Mouse (Mus musculus) G1E (cell line): Measurements from ENCODE around the gene Sorbs1. TPM values are rescaled to one million over a fixed set of nuclear protein-coding genes. Genes with fewer than 3 reads are reported as not detected.

Experiments
- ATAC-seq: 2 replicates; pipeline ENCODE4 v1.8.0; 2016; ENCODE audit warnings: mild to moderate bottlenecking; ENCODE audit not compliant: insufficient number of reproducible peaks, poor library complexity, low FRiP score, severe bottlenecking; ENCODE audit errors: extremely low read depth
- DNase-seq: peaks from one replicate; pipeline ENCODE4 v3.0.0; 2012; ENCODE audit warnings: low spot score
- H3K27me3 ChIP-seq: 2 replicates; pipeline ENCODE4 v1.6.1; 2012; ENCODE audit warnings: mild to moderate bottlenecking, low read length, inconsistent platforms; ENCODE audit not compliant: insufficient read depth
- H3K36me3 ChIP-seq: replicated peaks from 2 replicates; pipeline ENCODE3; 2012; ENCODE audit warnings: mild to moderate bottlenecking, inconsistent platforms
- H3K4me1 ChIP-seq: 2 replicates; pipeline ENCODE4 v1.6.1; 2012; ENCODE audit warnings: low read depth, low read length, inconsistent platforms, mixed read lengths; ENCODE audit not compliant: insufficient read depth
- H3K4me3 ChIP-seq: 2 replicates; pipeline ENCODE4 v1.5.1; 2012; ENCODE audit warnings: low read depth, mild to moderate bottlenecking, inconsistent platforms, low read length, moderate library complexity, mixed read lengths
- H3K9me3 ChIP-seq: replicated peaks from 2 replicates; pipeline ENCODE4 v1.6.1; 2012; ENCODE audit warnings: inconsistent platforms
- CTCF ChIP-seq: IDR thresholded peaks from 2 replicates; pipeline ENCODE4 v1.5.1; 2012; ENCODE audit warnings: low read depth, low read length, inconsistent platforms, mixed read lengths
- GATA1 ChIP-seq: IDR thresholded peaks from 2 replicates; pipeline ENCODE4 v1.6.1; 2012; ENCODE audit warnings: borderline replicate concordance, low read length, inconsistent platforms, mixed read lengths
- GATA2 ChIP-seq: IDR thresholded peaks from 2 replicates; pipeline ENCODE4 v1.6.1; 2012; ENCODE audit warnings: low read depth, low read length, inconsistent platforms, borderline replicate concordance
- POLR2AphosphoS5 ChIP-seq: IDR thresholded peaks from 2 replicates; pipeline ENCODE4 v1.6.1; 2012; ENCODE audit warnings: low read depth, low read length, inconsistent platforms; ENCODE audit not compliant: insufficient replicate concordance
- TAL1 ChIP-seq: conservative IDR thresholded peaks from 2 replicates; pipeline ENCODE4 v1.6.1; 2012; ENCODE audit warnings: low read depth, low read length, inconsistent platforms, mixed read lengths
- polyA plus RNA-seq: library from polyadenylated mRNA; stranded (reverse); fragments of >175 nt; gene quantifications from 2 replicates; pipeline ENCODE4 v1.2.3, GENCODE M21; 2012
- total RNA-seq, 2 experiments: library from RNA; stranded (forward) in 1 of 2; stranded (reverse) in 1 of 2; fragments of 200-1000 nt in 1 of 2; fragments of >200 nt in 1 of 2; fragmentation: Nextera tagmentation in 1 of 2; gene quantifications; 2 replicates each; pipeline ENCODE4 v1.2.3; 2014 to 2017

Gene Sorbs1
- total and polyA plus RNA-seq, 3 experiments = 9.2 to 64.2 (median 19.2) TPM

DNA sequence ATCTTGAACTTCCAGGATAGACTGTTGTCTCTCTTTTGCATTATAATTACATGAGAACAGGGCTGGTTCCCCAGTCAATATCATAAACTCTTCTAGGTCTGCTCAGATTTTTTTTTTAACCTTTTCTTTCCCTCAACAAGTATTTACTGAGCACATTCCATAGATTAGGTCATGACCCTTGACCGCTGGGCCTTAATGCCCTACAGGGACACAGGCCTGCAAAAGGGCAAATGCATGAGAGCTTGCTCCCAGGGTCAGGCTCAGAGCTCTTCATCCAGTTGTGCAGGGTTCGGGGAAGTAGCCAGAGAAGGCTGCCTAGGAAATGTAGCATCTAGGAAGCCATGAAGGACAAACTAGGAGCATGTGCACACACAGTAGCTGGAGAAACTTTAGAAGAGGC lies 206.9 kb downstream of the Sorbs1 start:
- no peak overlapping the region for H3K4me3 ChIP-seq
- DNase-seq (no peak), ATAC-seq (no peak)
- peaks cover 65% of the 10 kb centered on the region for H3K36me3 ChIP-seq
- H3K9me3 ChIP-seq = no peaks in the 10 kb centered on the region
- TF ChIP-seq GATA1 (no peak), GATA2 (no peak), CTCF (no peak), TAL1 (no peak), POLR2AphosphoS5 (no peak)
- H3K4me1 ChIP-seq = no peaks in the 10 kb centered on the region
- H3K27me3 ChIP-seq = no peaks in the 10 kb centered on the region

DNA sequence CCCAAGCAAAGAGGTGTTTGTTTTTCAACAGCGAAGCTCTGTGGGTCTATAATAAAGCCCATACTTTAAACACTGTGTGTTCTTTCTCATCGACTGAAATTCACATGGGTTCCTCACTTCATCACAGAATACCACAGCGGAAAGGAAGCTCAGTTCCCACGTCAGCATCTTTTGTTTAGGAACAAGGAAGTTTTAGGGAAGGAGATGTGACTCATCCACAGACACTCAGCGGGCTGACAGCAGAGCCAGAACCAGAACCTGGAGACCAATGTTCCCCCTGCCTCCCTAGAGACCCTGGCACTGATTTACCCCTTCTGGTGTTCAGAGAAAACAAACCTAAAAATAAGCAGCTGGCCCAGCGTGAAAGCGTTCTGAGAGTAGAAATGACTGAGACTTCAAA lies 208.1 kb downstream of the Sorbs1 start:
- no peaks in the 10 kb centered on the region for H3K9me3 ChIP-seq
- no peaks in the 10 kb centered on the region for H3K4me1 ChIP-seq
- no peak overlapping the region for H3K4me3 ChIP-seq
- DNase-seq (no peak), ATAC-seq (no peak)
- H3K27me3 ChIP-seq = no peaks in the 10 kb centered on the region
- TF ChIP-seq GATA2 (no peak), GATA1 (no peak), CTCF (no peak), POLR2AphosphoS5 (no peak), TAL1 (no peak)
- H3K36me3 ChIP-seq = peaks cover 58% of the 10 kb centered on the region

DNA sequence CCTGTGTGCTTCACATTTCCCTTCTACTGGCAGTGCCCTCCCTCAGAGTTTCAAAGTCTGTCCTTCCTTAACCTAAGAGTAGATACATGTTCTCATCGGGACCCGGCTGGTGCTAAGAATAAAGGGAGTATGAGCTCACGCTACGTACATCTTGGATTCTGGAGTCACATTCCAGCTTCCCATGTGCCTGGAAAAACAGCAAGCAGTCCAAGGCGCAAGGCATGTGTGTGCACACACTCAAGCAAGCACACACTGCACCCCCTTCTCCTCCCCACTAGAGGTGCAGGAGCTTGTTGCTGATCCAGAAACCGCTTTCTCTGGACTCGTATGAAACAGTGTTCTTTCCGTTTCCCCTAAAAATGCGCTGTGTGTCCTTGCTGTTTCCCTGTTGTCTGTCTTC lies 210.7 kb downstream of the Sorbs1 start:
- peaks cover 51% of the 10 kb centered on the region for H3K36me3 ChIP-seq

DNA sequence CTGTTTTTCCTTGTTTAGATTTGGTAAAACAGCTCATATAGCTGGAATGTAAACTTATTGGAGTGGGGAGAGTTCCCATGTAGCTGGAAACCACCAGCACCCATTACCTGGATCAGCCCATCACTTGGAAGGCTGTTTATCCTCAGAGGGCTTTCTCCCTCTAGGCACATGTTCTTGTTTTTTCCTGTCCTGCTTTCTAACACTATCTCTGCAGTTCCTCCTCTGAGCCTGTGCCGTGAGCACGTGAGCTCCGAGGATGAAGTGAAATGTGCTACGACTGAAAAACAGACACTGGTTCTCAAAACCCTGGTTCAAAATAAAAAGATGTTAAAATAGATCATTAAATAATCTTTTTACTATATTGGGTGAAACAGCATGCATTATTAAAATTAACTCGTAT lies 211.1 kb downstream of the Sorbs1 start:
- Histone ChIP-seq H3K4me3 (no peak overlapping the region), H3K27me3 (no peaks in the 10 kb centered on the region), H3K36me3 (peaks cover 48% of the 10 kb centered on the region), H3K9me3 (no peaks in the 10 kb centered on the region), H3K4me1 (no peaks in the 10 kb centered on the region)
- DNase-seq (no peak), ATAC-seq (no peak)
- TF ChIP-seq GATA2 (no peak), TAL1 (no peak), CTCF (no peak), POLR2AphosphoS5 (no peak), GATA1 (no peak)

More for the DNA sequence above, 210.7 kb downstream of the Sorbs1 start:
- Histone ChIP-seq H3K4me1 (no peaks in the 10 kb centered on the region), H3K4me3 (no peak overlapping the region), H3K27me3 (no peaks in the 10 kb centered on the region), H3K9me3 (no peaks in the 10 kb centered on the region)
- ATAC-seq (no peak), DNase-seq (no peak)
- TF ChIP-seq GATA1 (no peak), GATA2 (no peak), POLR2AphosphoS5 (no peak), TAL1 (no peak), CTCF (no peak)

DNA sequence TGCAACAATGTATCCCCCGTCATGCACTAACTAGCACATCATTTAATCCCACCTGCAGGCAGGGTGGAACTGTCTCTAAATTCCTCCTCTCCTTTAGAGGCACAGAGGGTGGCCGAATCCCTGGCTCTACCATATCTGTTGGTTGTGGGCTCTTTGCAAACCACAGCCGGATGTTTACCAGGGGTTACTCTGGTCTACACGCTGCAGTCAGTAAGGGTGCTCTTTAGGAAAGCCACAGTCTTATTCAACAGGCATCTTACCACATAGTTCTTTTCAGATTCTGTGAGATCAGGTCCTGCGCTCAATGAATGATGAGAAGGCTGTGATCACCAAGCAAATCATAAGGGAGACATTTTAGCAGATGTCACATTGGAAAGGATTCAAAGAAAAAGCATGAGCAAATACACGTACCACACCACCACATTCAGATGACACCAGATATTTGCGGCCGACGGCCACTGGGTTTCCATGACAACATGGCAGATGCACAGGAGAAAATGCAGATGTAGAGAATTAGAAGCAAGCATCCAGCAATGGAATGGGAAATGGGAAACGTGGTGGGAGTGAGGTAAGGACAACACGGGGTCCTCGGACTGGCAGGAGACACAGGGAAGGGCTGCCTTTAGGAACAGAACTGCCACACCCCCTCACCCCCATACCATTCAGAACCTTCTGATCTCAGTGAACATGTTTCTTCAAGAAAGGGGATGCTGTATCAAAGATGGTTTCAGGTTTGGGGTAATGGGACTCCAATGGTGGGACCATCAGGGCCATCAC lies 213.4 kb downstream of the Sorbs1 start:
- Histone ChIP-seq H3K9me3 (no peaks in the 10 kb centered on the region), H3K4me1 (no peaks in the 10 kb centered on the region), H3K27me3 (no peaks in the 10 kb centered on the region), H3K36me3 (peaks cover 39% of the 10 kb centered on the region), H3K4me3 (no peak overlapping the region)
- no peak for TF ChIP-seq TAL1
- TF ChIP-seq GATA2 = no peak
- no peak for DNase-seq
- ATAC-seq = no peak

DNA sequence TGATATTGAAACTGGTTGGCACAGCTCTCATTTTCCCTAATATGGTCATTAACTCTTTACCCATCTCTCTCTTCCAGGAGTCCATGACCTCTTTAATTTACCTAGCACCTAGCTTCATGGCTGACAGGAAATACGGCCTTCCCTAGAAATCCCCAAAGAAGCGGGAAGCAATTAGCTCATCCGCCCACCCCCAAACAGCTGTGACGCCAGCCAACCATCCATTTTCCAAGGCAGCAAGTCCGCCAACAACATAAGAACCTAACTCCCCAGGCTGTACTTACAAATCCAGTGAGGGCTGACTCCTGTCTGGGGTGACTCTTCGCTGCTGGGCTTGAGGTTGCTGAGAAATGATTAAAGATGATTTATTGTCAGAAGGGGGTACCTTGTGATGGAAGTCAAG lies 214.4 kb downstream of the Sorbs1 start:
- no peaks in the 10 kb centered on the region for H3K27me3 ChIP-seq
- H3K4me3 ChIP-seq = no peak overlapping the region
- ATAC-seq (no peak), DNase-seq (no peak)
- no peaks in the 10 kb centered on the region for H3K9me3 ChIP-seq
- TF ChIP-seq GATA1 (no peak), CTCF (no peak), GATA2 (no peak), POLR2AphosphoS5 (no peak), TAL1 (no peak)
- no peaks in the 10 kb centered on the region for H3K4me1 ChIP-seq
- peaks cover 40% of the 10 kb centered on the region for H3K36me3 ChIP-seq
